Mouse (Mus musculus) CH12.LX (cell line): Measurements from ENCODE around the gene Sycp2l.

Experiments
- CTCF ChIP-seq, 2 experiments: IDR thresholded peaks in 1 of 2; conservative IDR thresholded peaks in 1 of 2; 2 replicates each; pipeline ENCODE4 v1.5.1; 2011 to 2012; ENCODE audit warnings: low read depth in 2 of 2, low read length in 2 of 2, improper control_type of control experiment in 1 of 2, inconsistent platforms in 1 of 2, mild to moderate bottlenecking in 1 of 2, moderate library complexity in 1 of 2
- MAX ChIP-seq: IDR thresholded peaks from 2 replicates; pipeline ENCODE4 v1.6.1; 2011; ENCODE audit warnings: low read length, improper control_type of control experiment

GRCm38 (mm10) chr13:41153146-41153545 is 39.0 kb downstream of the Sycp2l start:
- TF ChIP-seq CTCF (conservative IDR thresholded peaks at IDR 0.05 in 1 of 2, IDR thresholded peaks at IDR 0.05 in 1 of 2; ENCODE audit: low read depth in 2 of 2, low read length in 2 of 2) (no peak), MAX (no peak)
